Mouse (Mus musculus): ENCODE measurements at regions not wholly inside any gene's neighbourhood (a gene's known extent, or its start where the extent isn't known, plus 50 kb on each side); places are given as distances from the start of the nearest gene placed in this dataset.

DNA sequence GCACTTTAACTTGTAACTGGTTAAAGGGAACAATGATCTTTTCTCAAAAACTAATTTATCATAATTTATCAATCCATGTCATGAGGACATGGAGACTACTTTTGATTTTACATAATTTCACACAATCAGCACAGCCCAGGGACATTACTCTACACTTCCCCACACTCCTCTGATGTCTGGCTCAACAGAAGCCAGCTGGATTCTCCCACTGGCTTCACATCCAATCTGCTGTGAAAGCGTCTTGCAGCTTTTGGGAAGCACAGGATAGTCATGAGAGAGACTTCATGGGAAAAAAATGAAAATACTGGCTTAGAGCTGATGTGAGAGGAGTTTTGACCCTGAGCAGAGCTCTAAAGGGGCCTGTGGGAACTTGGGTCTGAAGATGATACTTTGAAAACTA lies 61.7 kb upstream of the Hrasls start:
- Histone ChIP-seq H3K27me3 (no peaks in the 10 kb centered on the region), H3K36me3 (no peaks in the 10 kb centered on the region), H3K9me3 (no peaks in the 10 kb centered on the region), H3K4me3 (no peak overlapping the region), H3K4me1 (replicated peaks) (no peaks in the 10 kb centered on the region), H3K4me2 (no peak overlapping the region), H3K9ac (no peak overlapping the region), H3K27ac (no peak overlapping the region)
- ATAC-seq (ENCODE audit: low FRiP score) = no peak
- 78% methylated on average over 1 of the region's 1 CpGs for WGBS

DNA sequence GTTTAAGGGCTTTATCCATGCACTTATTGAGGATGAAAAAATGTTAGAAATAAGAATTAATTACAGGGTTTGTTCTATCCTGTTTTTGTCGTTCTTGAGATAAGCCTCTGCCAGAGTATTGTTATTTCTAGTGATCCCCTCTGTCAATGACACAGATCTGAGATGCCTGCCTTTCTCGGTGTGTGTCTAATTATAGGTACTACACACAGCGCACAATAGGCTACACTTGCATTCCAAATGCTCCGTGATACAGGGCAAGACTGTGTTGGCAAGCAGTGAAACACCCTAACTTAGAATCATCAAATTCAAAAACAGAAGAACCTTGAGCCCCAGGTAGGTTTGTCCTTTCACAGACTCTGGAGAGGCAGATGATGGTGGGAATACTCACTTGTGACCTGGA lies 90.3 kb upstream of the Hrasls start:
- no peaks in the 10 kb centered on the region for H3K27me3 ChIP-seq
- no peak overlapping the region for H3K4me2 ChIP-seq
- no peak overlapping the region for H3K9ac ChIP-seq
- WGBS = 86% methylated on average over 4 of the region's 4 CpGs
- ATAC-seq (ENCODE audit: low FRiP score) = no peak
- H3K27ac ChIP-seq = no peak overlapping the region
- H3K9me3 ChIP-seq = no peaks in the 10 kb centered on the region
- H3K4me1 ChIP-seq (replicated peaks) = no peaks in the 10 kb centered on the region
- no peak overlapping the region for H3K4me3 ChIP-seq
- no peaks in the 10 kb centered on the region for H3K36me3 ChIP-seq

DNA sequence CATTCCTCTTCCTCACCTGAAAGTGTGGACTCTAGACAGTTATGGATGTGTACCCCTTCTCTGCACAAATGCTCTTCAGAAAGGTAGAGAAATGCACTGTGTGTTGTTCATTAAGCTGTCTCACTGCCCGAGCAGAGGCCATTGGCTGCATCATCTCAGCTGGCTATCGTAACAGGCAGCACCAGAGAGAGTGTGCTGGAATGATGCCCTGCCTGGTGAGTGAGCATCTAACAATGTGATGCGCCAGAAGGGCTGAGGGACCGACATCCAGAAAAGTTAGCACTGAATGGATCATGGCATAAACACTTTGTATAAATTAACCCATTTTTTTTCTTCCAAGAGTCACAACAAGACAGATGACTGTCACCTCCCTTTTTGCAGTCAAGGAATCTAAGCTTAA lies 112.7 kb upstream of the Hrasls start:
- Histone ChIP-seq H3K4me1 (replicated peaks) (no peaks in the 10 kb centered on the region), H3K36me3 (no peaks in the 10 kb centered on the region), H3K27me3 (no peaks in the 10 kb centered on the region), H3K9me3 (no peaks in the 10 kb centered on the region), H3K4me2 (no peak overlapping the region), H3K4me3 (no peak overlapping the region), H3K27ac (no peak overlapping the region), H3K9ac (no peak overlapping the region)
- ATAC-seq (ENCODE audit: low FRiP score) = no peak
- WGBS = 87% methylated on average over 4 of the region's 4 CpGs

DNA sequence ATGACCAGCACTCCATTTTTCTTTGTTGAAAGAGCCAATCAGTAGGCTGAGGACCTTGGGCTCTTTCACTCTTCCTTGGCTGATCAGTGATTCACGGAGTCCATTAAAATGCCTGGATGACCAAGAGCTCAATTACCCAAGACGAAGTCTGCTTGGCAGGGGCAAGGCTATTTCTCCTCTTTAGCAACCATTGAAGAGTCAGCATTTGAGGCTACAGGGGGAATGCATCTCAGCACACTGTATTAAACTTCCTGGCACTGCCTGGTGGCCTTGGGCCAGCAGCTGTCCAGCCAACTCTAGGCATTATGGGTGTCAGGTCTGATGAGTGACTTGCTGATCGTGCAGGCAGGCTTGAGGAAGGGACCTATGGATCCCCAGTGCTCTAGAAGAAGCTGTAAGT lies 136.5 kb upstream of the Mb21d2 start:
- whole genome bisulfite sequencing = 83% methylated on average over 3 of the region's 3 CpGs
- Histone ChIP-seq H3K4me3 (no peak overlapping the region), H3K9ac (no peak overlapping the region), H3K27me3 (no peaks in the 10 kb centered on the region), H3K36me3 (no peaks in the 10 kb centered on the region), H3K4me2 (no peak overlapping the region), H3K4me1 (replicated peaks) (no peaks in the 10 kb centered on the region), H3K9me3 (no peaks in the 10 kb centered on the region), H3K27ac (no peak overlapping the region)
- ATAC-seq (ENCODE audit: low FRiP score) = no peak

DNA sequence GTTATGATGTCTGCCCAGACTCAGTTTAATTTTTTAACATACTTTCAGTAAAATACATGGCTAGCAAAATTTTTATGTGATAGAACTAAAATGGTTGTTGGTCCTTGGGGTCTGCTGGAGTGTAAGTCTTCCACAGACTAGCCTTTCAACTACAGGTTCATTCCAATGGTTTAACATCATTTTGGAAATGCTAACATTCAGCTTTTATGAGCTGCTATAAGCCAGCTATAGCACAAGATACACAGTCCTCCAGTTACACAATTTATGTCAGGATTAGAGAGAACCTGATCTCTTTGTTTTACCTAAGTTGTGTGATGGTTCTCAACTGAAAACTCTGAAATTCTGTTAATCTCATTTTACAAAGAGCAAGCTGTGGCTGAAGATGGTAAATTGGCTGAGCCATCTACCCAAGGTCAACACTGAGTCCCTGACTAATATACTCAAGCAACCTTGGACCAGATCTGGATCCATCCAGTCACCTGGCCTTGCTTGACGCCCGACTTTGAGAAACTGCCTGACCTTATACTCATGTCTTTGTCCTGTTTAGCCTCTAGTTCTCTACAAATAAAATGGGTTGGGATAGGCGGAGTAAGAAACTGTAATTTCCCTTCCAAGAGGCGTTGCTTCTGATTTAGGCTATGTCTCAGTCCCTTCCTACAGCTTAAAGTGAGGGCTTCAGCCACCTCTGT lies 135.8 kb upstream of the Mb21d2 start:
- Histone ChIP-seq H3K4me1 (replicated peaks) (no peaks in the 10 kb centered on the region), H3K27me3 (no peaks in the 10 kb centered on the region), H3K36me3 (no peaks in the 10 kb centered on the region), H3K9me3 (no peaks in the 10 kb centered on the region), H3K9ac (no peak overlapping the region), H3K4me2 (no peak overlapping the region), H3K4me3 (no peak overlapping the region), H3K27ac (no peak overlapping the region)
- no peak for ATAC-seq (ENCODE audit: low FRiP score)
- 94% methylated on average over 4 of the region's 4 CpGs for WGBS

DNA sequence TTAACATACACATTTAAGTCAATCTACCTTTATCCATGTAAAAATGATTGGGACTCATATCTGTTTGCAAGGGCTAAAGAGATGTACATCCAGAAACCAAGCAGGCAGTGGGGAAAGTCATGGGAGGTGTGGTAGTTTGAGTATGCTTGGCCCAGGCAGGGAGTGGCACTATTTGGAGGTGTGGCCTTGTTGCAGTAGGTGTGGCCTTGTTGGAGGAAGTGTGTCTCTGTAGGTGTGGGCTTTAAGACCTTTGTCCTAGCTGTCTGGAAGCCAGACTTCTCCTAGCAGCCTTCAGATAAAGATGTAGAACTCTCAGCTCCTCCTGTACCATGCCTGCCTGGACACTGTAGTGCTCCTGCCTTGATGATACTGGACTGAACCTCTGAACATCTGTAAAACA lies 133.9 kb upstream of the Mb21d2 start:
- Histone ChIP-seq H3K4me2 (no peak overlapping the region), H3K27ac (no peak overlapping the region), H3K36me3 (no peaks in the 10 kb centered on the region), H3K4me1 (replicated peaks) (no peaks in the 10 kb centered on the region), H3K27me3 (no peaks in the 10 kb centered on the region), H3K9me3 (no peaks in the 10 kb centered on the region), H3K4me3 (no peak overlapping the region), H3K9ac (no peak overlapping the region)
- ATAC-seq (ENCODE audit: low FRiP score) = no peak

DNA sequence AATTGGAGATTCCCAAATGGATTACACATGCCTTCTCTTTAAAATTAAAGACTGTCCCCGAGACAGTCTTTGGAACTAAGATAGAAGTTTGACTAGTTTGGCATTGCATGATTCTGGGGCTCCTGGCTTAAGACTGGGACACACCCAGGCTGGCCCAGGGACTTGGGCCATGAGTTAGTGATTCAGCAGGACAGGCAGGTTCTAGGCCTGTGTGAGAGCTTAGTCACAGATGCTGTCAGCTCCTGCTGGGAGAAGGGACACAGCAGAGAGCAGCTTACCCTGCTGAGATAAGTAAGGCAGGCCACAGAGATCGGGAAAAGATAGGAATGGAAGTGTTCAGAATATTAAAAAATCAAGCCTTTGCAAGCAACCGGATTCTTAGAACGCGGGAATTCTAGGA lies 127.6 kb upstream of the Mb21d2 start:
- Histone ChIP-seq H3K9me3 (no peaks in the 10 kb centered on the region), H3K36me3 (no peaks in the 10 kb centered on the region), H3K9ac (no peak overlapping the region), H3K4me1 (replicated peaks) (peaks cover 7% of the 10 kb centered on the region; the same call in 1 of the 2 replicates), H3K4me2 (no peak overlapping the region), H3K27me3 (no peaks in the 10 kb centered on the region), H3K4me3 (no peak overlapping the region), H3K27ac (no peak overlapping the region)
- 78% methylated on average over 5 of the region's 5 CpGs for WGBS
- no peak for ATAC-seq (ENCODE audit: low FRiP score)

DNA sequence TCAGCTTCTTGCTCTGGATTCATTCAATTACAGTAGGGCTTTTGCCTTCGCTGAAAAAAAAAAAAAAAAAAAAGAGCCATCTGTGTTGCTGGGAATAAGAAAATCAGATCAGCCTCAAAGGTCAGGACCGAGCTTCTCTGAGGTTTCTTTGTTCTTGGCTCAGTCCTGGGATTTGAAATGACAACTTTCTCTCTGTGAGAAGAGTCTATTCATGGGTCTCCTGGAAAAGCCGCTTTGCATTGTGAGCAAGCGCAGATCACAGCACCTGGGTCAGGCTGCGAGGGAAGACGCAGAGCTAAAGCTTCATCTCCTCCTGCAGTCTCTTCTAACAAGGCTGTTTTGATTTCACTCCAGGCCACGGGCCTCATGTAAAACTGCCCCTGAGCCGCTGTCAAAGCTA lies 125.0 kb upstream of the Mb21d2 start:
- Histone ChIP-seq H3K4me2 (peak overlapping the region; percentile 26; the same call in 1 of the 2 replicates), H3K27me3 (no peaks in the 10 kb centered on the region), H3K9me3 (no peaks in the 10 kb centered on the region), H3K9ac (peak overlapping the region; percentile 20; the same call in 1 of the 2 replicates), H3K4me3 (no peak overlapping the region), H3K4me1 (replicated peaks) (peaks cover 7% of the 10 kb centered on the region; the same call in 1 of the 2 replicates), H3K27ac (peak overlapping the region; percentile 23; the same call in 1 of the 2 replicates), H3K36me3 (no peaks in the 10 kb centered on the region)
- no peak; the same call in 1 of the 2 replicates for ATAC-seq (ENCODE audit: low FRiP score)
- WGBS = 31% methylated on average over 8 of the region's 8 CpGs

DNA sequence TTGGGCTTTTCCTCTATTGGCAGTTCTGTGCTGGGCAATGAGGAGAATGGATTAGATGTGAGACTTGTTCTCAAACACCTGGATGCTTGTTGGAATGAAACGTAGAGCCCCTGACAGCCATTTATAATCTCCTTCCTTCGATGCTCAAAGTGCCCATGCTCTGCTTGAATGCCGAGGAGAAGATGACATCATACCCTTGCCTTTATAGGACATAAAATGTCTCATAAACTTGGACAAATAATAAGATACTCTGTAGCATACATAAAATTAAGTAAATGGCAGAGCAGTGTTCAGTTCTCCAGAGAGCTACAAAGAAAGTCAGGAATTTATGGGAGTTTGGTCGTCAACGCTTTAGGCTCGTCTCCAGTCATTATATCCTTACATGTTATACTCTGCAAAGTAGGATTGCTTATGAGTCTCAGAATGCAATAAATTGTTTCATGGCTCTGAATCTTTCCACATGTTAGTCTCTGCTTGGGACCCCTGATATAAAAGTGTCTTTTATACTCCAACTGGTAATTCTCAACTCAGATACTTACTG lies 117.0 kb upstream of the Mb21d2 start:
- Histone ChIP-seq H3K27me3 (no peaks in the 10 kb centered on the region), H3K4me2 (no peak overlapping the region)
- WGBS = 92% methylated on average over 6 of the region's 6 CpGs

DNA sequence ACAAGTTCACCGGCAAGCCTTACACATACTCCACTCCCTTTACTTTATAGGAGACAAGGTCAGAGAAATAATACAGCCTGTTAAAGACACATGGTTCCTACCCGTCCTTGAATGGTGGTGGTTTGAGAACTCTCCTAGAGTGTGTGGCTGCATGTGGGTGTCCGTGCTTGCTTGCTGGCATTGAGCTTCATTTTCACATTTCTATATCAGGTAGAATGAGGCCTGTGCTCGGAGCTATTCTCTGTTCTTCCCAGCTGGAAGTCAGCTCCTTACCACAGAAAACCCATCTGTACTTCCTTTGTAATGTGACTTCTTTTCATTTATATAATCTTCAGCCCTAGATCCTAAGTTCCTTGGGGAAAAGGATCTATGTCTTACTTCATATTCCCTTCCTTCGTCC lies 106.0 kb upstream of the Mb21d2 start:
- no peaks in the 10 kb centered on the region for H3K9me3 ChIP-seq
- H3K36me3 ChIP-seq = no peaks in the 10 kb centered on the region
- H3K4me3 ChIP-seq = no peak overlapping the region
- H3K9ac ChIP-seq = no peak overlapping the region
- no peak overlapping the region for H3K27ac ChIP-seq
- no peak overlapping the region for H3K4me2 ChIP-seq
- H3K27me3 ChIP-seq = 0 out of 2 replicates have a peak, but pooled peaks cover 3% of the 10 kb centered on the region
- no peak for ATAC-seq (ENCODE audit: low FRiP score)
- 84% methylated on average over 5 of the region's 5 CpGs for WGBS
- H3K4me1 ChIP-seq (replicated peaks) = peaks cover 22% of the 10 kb centered on the region

More for the DNA sequence above, 117.0 kb upstream of the Mb21d2 start:
- Histone ChIP-seq H3K9ac (no peak overlapping the region), H3K4me1 (replicated peaks) (no peaks in the 10 kb centered on the region), H3K36me3 (no peaks in the 10 kb centered on the region), H3K4me3 (no peak overlapping the region), H3K27ac (no peak overlapping the region), H3K9me3 (no peaks in the 10 kb centered on the region)
- ATAC-seq (ENCODE audit: low FRiP score) = no peak

DNA sequence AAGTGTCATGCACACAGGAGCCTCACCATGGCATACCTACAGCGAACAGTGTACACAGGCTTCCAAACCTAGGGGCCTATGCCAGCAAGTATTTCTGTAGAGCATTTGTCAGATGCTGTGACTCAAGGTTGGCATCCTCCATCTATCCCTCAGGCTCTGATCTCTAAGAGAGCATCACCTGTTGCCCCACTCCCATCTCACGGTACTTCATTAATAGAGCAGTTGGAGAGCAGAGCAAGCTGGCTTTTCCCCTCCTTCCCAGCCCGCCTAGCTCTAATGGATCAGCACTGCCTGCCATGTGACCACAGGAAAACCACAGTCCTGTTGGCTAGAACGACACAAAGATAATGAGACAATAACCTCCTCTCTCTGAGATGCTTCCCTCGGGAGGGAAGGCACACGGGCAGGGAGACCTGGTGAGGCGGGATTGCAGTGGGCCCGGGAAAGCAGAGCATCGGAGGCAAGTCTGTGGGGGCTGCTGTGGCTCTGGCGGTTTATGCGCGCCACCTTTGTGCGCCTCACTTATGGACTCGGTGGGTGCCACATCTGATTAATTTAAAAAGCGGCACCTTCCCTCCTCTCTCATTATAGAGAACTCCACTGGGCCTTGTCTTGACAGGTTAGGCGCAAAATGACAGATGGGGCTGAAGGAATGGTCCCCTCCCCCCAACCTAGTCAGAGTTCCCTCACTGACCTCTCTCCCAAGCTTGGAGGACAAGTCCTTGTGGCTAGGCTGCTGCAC lies 104.8 kb upstream of the Mb21d2 start:
- H3K27ac ChIP-seq = peak overlapping the region; percentile 74

DNA sequence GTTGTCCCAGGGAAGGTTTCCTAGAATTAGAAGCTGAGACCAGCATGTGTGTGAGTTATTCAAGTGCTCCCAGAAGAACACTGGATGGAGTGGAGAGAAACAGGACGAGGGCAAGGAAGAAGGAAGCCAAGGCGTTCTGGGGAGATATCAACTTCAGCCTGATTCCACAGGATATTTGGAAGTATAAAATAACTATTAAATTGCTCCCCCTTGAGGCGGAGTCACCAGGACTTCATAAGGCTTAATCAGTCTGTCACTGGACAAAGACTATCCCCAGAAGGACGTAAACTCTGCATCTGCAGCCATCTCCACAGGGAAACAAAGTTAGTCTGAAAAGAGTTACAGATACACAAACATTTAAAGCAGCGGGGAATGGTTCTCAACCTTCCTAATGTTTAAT lies 103.9 kb upstream of the Mb21d2 start:
- no peak for ATAC-seq (ENCODE audit: low FRiP score)
- WGBS = 71% methylated on average over 5 of the region's 5 CpGs
- peaks cover 18% of the 10 kb centered on the region for H3K4me1 ChIP-seq (replicated peaks)
- no peak overlapping the region for H3K4me2 ChIP-seq
- H3K9me3 ChIP-seq = no peaks in the 10 kb centered on the region
- no peak overlapping the region for H3K4me3 ChIP-seq
- H3K27ac ChIP-seq = no peak overlapping the region
- H3K27me3 ChIP-seq = 0 out of 2 replicates have a peak, but pooled peaks cover 5% of the 10 kb centered on the region
- no peak overlapping the region for H3K9ac ChIP-seq
- no peaks in the 10 kb centered on the region for H3K36me3 ChIP-seq

More for the DNA sequence above, 104.8 kb upstream of the Mb21d2 start:
- Histone ChIP-seq H3K4me3 (peak overlapping the region; percentile 11), H3K27me3 (0 out of 2 replicates have a peak, but pooled peaks cover 3% of the 10 kb centered on the region), H3K36me3 (no peaks in the 10 kb centered on the region), H3K9me3 (no peaks in the 10 kb centered on the region), H3K4me1 (replicated peaks) (peaks cover 18% of the 10 kb centered on the region), H3K4me2 (peak overlapping the region; percentile 44), H3K9ac (no peak overlapping the region; the same call in 1 of the 2 replicates)
- 31% methylated on average over 16 of the region's 16 CpGs for WGBS
- ATAC-seq (ENCODE audit: low FRiP score) = peak; percentile 83

Data from hindbrain, embryonic 13.5 days (tissue).